Mouse (Mus musculus) hindbrain, embryonic 15.5 days (tissue): ENCODE data around the gene Stk17b. TPM values are rescaled to one million over a fixed set of nuclear protein-coding genes. Genes with fewer than 3 reads are reported as not detected.
"Not testable (repeated sequence)": the region's sequence is repeated elsewhere in the genome, so short reads cannot be mapped to it uniquely, and the experiment has no call there.

ENCODE experiments used
- ATAC-seq: fragments of 200-750 bp; cut with Nextera tagmentation; 2 replicates; pipeline ENCODE4 v1.8.0; 2017; ENCODE audit warnings: low read depth, moderate number of reproducible peaks, moderate TSS enrichment; ENCODE audit not compliant: low FRiP score
- H3K27ac ChIP-seq: fragments of 300-500 bp; sonication (generic); replicated peaks from 2 replicates; pipeline ENCODE4 v1.5.1; 2015; ENCODE audit warnings: mild to moderate bottlenecking, inconsistent platforms
- H3K27me3 ChIP-seq: fragments of 300-500 bp; sonication (generic); 2 replicates; pipeline ENCODE4 v1.6.1; 2015; ENCODE audit warnings: control low read depth, inconsistent platforms
- H3K36me3 ChIP-seq: fragments of 300-500 bp; sonication (generic); 2 replicates; pipeline ENCODE4 v1.6.1; 2015; ENCODE audit warnings: control low read depth, inconsistent platforms
- H3K4me1 ChIP-seq: fragments of 300-500 bp; sonication (generic); replicated peaks from 2 replicates; pipeline ENCODE4 v1.6.1; 2015; ENCODE audit warnings: control low read depth, inconsistent platforms
- H3K4me2 ChIP-seq: fragments of 300-500 bp; sonication (generic); 2 replicates; pipeline ENCODE4 v1.6.1; 2015; ENCODE audit warnings: moderate library complexity, mild to moderate bottlenecking, inconsistent platforms
- H3K4me3 ChIP-seq: fragments of 300-500 bp; sonication (generic); 2 replicates; pipeline ENCODE4 v1.5.1; 2015; ENCODE audit warnings: mild to moderate bottlenecking, inconsistent platforms
- H3K9ac ChIP-seq: fragments of 300-500 bp; sonication (generic); 2 replicates; pipeline ENCODE4 v1.6.1; 2015; ENCODE audit warnings: inconsistent platforms
- H3K9me3 ChIP-seq: fragments of 300-500 bp; sonication (generic); 2 replicates; pipeline ENCODE4 v1.6.1; 2016; ENCODE audit warnings: control low read depth, inconsistent platforms
- WGBS: fragments of 180-500 bp; shearing (Covaris S2); methylation state at CpG from one replicate; pipeline ENCODE4 v1.1.7; 2015; 5-methylcytosine and 5-hydroxymethylcytosine counted together
- polyA plus RNA-seq: library from polyadenylated mRNA; unstranded; fragments of >200 nt; fragmentation: Nextera tagmentation; extraction: Ambion mirVana; gene quantifications from 2 replicates; pipeline ENCODE4 v1.2.1, GENCODE M21; 2015

The Stk17b gene
- polyA plus RNA-seq, 1 experiment from 2014 or later: 4.8 TPM

DNA sequence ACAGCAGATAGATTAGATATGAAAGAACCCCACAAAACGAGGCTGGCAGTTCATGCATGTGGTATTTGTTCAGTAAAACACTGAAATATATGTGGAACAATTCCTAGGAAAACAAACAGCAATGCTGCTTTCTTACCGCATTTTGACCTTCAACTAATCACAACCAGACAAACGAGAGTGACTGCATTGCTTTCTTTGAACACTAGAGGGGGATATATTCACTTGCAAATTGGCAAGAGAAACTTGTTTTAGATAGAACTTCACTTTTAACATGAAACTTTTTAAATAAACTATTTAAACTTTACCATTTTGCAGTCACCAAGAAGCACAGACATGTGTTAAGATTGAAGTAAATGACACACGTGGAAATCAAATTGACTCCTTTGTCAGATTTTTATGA, 69.6 kb downstream of the Stk17b start:
- no peak overlapping the region for H3K9ac ChIP-seq

DNA sequence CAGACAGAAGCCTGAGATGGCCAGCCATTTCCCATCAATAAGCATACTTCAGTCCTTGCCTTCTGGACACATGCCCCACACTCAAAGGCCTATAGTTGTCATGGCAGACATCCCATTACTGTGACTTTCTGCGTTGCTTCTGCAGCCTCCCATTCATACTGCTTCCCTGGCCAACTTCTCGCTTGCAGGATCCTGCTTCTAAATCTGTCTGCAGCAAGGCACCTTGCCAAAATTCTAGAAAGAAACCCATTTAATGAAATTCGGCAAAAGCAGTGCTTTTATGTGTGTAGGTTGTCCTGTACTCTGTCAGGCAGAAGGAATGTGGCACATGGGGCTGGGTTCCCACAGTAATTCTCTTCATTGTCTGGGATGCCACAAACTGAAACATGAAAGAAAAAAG, 71.6 kb downstream of the Stk17b start:
- 38% methylated on average over 2 of the region's 3 CpGs for WGBS
- H3K27ac ChIP-seq, H3K4me1 ChIP-seq: not testable (repeated sequence)

More for the DNA sequence above, 69.6 kb downstream of the Stk17b start:
- Histone ChIP-seq H3K4me1 (no peaks in the 10 kb centered on the region), H3K4me2 (no peak overlapping the region), H3K4me3 (no peak overlapping the region), H3K27ac (no peak overlapping the region), H3K36me3 (no peaks in the 10 kb centered on the region), H3K27me3 (no peaks in the 10 kb centered on the region), H3K9me3 (no peaks in the 10 kb centered on the region)
- 4% methylated on average over 4 of the region's 4 CpGs for WGBS
- no peak for ATAC-seq

DNA sequence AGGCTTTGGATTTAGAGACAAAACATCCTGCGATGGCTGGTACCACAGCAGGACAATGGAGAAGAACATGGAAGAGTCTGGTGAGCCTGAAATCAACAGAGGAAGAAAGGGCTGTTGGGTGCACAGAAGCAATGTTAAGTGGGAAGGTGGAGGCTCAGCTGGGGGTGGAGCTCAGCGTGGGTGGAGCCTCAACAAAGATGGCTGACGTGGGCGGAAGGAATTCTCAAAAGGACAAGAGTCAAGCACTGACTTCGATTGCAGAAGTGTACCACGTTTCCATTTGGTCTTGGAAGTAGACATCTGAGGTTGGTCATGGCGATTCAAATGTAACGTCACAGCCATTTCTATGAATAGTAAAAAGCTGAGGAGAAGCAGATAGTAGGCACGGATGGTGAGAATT, 74.0 kb downstream of the Stk17b start:
- Histone ChIP-seq H3K27ac (no peak overlapping the region), H3K4me2 (no peak overlapping the region), H3K4me1 (peaks cover 9% of the 10 kb centered on the region; the same call in 1 of the 2 replicates), H3K27me3 (no peaks in the 10 kb centered on the region), H3K9me3 (no peaks in the 10 kb centered on the region), H3K9ac (no peak overlapping the region), H3K36me3 (no peaks in the 10 kb centered on the region), H3K4me3 (no peak overlapping the region)
- 91% methylated on average over 9 of the region's 9 CpGs for WGBS
- ATAC-seq: no peak

More for the DNA sequence above, 71.6 kb downstream of the Stk17b start:
- peak; percentile 68 for ATAC-seq
- H3K4me3 ChIP-seq, H3K4me2 ChIP-seq, H3K27me3 ChIP-seq, H3K9ac ChIP-seq, H3K36me3 ChIP-seq, H3K9me3 ChIP-seq: not testable (repeated sequence)

DNA sequence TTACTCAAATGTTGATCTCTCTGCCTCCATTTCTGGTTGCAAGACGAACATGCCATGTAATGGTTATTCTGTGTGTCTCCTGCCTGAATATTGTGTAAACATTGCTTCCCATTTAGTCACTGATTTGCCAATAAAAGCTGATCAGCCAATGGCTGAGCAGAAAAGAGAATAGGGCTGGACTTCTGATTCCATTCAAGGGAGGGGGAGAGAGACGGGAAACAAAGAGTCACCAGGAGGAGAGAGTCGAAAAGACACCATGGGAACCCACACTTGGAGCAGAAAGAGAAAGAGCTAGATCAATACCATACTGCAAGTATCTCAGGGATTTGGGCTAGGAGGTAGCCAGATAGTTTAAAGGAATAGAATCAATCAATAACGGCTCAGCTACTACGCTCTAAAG, 75.4 kb downstream of the Stk17b start:
- 47% methylated on average over 5 of the region's 5 CpGs for WGBS
- H3K27ac ChIP-seq, H3K9ac ChIP-seq, H3K9me3 ChIP-seq, H3K4me3 ChIP-seq, H3K36me3 ChIP-seq, H3K27me3 ChIP-seq: not testable (repeated sequence)
- Histone ChIP-seq H3K4me1 (peaks cover 12% of the 10 kb centered on the region; the same call in 1 of the 2 replicates), H3K4me2 (peak overlapping the region; percentile 38)
- peak; percentile 67 for ATAC-seq

DNA sequence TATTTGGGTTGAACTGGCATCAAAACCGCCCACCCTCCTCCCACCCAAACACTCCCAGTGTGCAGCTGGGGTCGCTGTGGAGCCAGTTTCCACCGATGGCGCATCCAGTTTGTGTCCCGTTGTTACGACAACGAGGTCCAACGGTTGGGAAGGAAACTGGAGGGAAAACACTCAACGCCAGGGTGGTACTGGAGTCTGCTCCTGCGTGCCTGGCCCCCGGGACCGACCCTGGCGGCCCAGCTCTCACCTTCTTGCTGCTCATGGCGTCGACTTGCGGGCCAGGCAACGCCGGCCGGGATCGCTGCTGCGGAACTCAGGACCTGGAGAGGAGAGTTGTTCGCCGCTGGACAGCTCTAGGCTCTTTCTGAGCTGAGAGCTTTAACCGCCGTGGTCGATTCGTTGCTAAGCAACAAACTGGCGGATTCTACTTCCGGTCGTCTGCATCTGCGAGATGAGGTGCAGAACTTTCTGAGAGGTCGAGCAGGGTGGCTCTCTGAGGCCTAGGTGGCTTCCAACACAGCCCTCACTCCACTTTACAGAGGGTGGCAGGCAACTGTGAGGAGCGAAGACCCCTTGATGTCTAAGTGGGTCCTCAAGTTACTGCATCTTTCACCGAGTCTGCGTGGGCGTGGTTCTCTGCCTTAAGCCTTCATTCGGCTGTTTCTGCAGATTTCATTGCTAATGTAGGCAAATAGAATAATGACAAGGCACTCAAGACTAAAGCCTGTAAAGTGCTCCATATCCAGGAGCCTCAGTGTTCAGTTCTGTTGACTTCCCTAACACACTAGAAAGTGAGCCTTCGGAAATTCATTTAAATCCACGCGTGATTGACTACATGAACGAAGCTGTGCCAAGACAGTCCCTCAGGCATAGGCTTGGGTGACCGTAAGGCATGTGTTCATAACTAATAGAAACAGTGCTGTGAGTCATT, 78.3 kb downstream of the Stk17b start, which contains the start of gene Dnah7a:
TSS of gene Dnah7a (minus strand) at position 354 of the 931 bp plus-strand sequence.
- Histone ChIP-seq H3K36me3 (no peaks in the 10 kb centered on the region), H3K4me1 (peaks cover 12% of the 10 kb centered on the region; the same call in 1 of the 2 replicates), H3K27me3 (no peaks in the 10 kb centered on the region), H3K27ac (peak within 1 kb of the TSS; percentile 86), H3K4me3 (peak within 1 kb of the TSS; percentile 66), H3K9me3 (no peaks in the 10 kb centered on the region), H3K4me2 (peak within 1 kb of the TSS; percentile 81), H3K9ac (peak within 1 kb of the TSS; percentile 67)
- peak; percentile 92 for ATAC-seq
- 11% methylated on average over 42 of the region's 42 CpGs for WGBS

Other genes with a start within 250 kb of the Stk17b start
- 10.8 and 11.3 TPM in 2 replicates for gene Dnah7a, start 78.4 kb downstream of the Stk17b start, polyA plus RNA-seq